Mouse (Mus musculus): Measurements from ENCODE around the gene Tmie. TPM values are rescaled to one million over a fixed set of nuclear protein-coding genes. Genes with fewer than 3 reads are reported as not detected.
A peak's percentile ranks its signal among the peaks of the same experiment; 100 is the strongest.

The Tmie gene
- total RNA-seq, 2 experiments from 2014 or later = 1.7 to 1.8 TPM

DNA sequence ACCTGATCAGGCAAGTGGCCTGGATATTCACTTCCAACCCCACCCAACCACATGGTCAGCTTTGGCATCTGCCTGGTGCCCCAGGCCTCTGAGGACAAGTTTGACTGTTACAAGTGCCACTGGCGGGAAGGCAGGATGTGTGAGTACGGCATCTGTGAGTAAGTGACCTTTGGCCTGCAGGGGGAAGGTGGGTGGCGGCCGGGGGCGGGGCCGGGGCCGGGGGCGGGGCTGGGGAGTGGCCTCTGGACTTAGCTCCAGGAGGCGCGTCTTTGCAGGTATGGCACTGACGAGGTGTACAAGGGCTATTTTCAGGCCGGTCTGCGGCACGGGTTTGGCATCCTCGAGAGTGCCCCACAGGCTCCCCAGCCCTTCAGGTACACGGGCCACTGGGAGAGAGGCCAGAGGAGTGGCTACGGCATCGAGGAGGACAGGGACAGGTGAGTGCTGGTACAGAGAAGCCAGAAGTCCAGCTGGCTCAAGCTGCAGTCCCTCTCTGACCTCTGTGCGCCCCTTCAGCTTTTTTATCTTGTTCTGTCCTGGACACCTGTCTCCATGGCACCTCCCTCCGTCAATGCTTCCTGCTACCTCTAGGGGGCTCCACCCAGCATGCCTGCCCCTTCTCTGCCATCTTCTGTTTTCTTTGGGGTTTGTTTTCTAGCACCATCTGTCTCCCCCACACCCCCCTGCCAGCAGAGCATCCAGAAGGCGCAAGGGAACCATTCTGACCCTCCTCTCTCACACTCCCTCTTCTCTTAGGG, 10.3 kb upstream of the Tmie start:
- no peak for DNase-seq (ENCODE audit: low spot score in 2 of 2)

- no peak for DNase-seq (ENCODE audit: low spot score in 2 of 2)
Measured at GRCm38 (mm10) chr9:110888935-110889334, 9.0 kb upstream of the Tmie start.

- no peak for DNase-seq (ENCODE audit: low spot score in 2 of 2)
Measured at GRCm38 (mm10) chr9:110887388-110888303, 7.7 kb upstream of the Tmie start.

DNA sequence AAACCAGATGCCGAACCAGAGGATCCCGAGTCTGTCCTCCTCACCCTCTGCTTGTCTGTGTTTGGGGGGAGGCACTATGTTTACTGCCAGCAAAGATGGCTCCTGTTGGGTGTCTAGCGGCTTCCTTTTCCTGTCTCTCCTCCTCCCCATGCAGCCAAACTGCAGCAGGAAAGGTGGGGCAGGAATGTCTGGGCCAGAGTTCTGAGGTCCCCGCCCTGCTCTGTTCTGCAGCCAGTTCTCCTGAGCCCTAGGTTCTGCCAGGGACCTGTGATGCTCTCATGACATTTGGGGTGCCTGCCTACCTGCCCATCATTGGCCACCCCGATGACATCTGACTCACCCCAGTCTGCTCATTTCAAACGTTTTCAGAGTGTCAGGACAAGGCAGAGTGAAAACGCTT, 2.0 kb upstream of the Tmie start:
- no peak for DNase-seq (ENCODE audit: low spot score in 2 of 2)

- no peak for DNase-seq (ENCODE audit: low spot score in 2 of 2)
Measured at GRCm38 (mm10) chr9:110880772-110881171, 859 bp upstream of the Tmie start.

DNA sequence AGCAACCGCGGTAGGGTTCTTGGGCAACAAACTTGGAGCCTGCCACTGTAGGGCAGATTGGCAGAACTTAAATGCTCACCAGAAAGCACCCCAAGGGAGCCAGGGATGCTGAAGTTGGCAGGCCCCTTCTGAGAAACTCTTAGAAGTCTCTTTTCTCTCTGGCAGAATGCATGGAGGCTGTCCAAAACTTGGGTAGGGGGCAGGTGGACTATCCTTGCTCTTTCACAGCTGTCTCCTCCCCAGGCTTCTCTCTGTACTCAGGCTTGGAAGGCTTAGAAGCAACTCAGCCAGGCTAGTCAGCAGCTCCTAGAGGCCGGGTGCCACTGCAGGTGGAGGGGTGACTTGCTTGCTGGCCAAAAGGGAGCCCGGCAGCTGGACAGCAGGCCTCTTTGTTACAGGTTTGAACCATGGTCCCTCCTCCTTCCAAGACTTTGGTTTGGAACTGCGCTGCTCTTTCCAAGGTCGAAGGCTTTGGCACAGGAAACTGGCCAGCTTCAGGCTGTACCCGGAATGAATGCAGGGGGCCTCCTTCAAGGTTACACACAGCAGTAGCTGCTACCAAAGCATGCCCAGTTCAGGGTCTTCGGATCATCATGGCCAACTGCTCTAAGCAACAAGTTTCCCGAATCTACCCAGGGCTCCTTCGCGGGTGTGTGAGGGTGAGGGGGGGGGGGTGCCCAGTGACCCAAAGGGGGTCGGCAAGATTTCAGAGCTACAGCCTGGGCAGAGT, 557 bp downstream of the Tmie start, which contains the start of gene Als2cl:
Als2cl (plus strand) TSS at position 680 of the 730 bp plus-strand sequence.
- peak; percentile 51 to 53 for DNase-seq (ENCODE audit: low spot score in 2 of 2)

- no peak for DNase-seq (ENCODE audit: low spot score in 2 of 2)
Measured at GRCm38 (mm10) chr9:110877888-110878287, 2.0 kb downstream of the Tmie start.

- no peak for DNase-seq (ENCODE audit: low spot score in 2 of 2)
Measured at GRCm38 (mm10) chr9:110877353-110877752, 2.6 kb downstream of the Tmie start.

DNA sequence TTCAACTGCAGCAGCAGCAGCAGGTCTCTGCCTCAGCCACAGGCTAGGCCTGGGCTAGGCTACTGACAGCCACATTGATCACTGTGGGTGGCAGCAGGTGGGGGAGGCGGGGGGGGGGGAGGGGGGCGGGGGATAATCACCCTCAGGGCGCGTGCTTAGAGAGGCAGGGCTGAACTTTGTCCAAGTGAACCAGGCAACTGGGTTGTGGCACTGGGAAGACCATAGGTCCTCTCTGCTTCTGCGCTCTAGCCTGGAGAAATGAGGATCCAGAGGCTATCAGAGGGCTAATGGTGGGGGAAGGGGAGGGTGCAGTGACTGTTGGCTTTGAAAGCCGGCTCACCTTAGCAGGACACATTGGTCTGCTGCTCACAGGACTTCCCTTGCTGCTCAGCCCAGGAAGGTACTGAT, 4.6 kb downstream of the Tmie start:
- no peak for DNase-seq (ENCODE audit: low spot score in 2 of 2)

GRCm38 (mm10) chr9:110874660-110875191, 5.2 kb downstream of the Tmie start:
- DNase-seq (ENCODE audit: low spot score in 2 of 2) = no peak

DNA sequence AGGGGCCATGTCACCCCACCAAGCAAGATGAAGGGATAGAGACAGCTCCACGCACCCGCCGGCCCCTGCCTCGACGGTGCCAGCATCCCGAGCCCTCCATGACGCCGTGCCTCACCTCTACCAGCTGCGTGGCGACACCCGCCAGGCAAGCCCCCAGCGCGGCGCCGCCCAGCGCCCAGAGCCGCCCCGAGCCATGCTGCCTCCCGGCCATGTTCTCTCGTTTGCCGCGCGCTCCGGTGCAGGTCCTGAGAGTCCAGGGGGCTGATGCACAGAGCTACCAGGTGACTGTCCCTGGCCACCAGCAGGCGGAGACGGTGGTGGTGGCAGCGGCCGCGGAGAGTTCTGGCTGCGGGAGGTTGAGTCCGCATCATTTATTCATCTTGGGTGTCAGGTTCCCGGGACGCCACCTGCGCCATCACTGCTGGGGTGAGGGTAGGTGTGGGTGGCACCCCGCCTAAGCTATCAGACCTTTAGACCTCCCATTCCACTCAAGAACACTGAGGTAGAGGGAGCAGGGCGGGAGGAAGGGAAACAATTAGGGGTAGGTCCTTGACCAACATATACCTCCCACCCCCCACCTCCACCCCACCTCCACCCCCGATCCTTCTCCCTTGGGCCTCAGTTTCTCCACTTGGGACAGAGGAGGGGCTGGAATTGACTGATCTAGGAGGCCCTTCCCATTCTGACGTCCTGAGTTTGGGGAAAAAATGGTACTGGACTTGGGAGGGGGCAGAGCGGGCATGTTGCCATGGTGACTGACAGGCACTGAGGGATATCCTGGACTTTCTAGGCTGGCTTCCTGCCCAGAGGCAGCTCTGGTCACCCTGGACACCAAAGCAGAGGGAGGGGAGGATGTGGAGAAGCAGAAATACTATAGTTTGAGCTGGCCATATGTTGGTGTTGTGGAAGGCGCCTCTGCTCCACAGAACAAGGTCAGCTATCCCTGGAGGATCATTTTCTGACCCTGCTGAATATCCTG, 5.9 kb downstream of the Tmie start:
- DNase-seq (ENCODE audit: low spot score in 2 of 2) = peak; percentile 50 to 65

DNA sequence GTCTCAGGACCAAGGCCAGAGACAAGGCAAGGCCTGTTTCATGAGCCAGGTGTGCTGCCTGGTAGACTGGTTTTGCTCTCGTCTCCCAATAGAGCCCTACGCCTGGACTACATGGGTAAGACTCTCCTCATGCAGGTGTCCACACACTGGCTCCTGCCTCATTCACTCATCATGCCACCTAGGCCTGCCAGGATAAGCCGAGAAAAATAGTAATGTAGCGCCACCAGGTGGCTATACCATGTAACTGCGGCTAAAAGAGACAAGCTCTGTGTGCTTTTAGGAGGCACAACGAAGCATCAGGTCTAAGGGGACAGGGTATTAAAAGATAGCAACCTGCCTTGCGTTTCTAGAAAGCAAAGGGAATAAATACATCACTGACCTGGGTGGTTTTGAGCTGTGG, 8.9 kb downstream of the Tmie start:
- DNase-seq (ENCODE audit: low spot score in 2 of 2) = peak; percentile 74 to 75

GRCm38 (mm10) chr9:110858967-110859596, 20.8 kb downstream of the Tmie start:
- no peak for DNase-seq (ENCODE audit: low spot score in 2 of 2)

DNA sequence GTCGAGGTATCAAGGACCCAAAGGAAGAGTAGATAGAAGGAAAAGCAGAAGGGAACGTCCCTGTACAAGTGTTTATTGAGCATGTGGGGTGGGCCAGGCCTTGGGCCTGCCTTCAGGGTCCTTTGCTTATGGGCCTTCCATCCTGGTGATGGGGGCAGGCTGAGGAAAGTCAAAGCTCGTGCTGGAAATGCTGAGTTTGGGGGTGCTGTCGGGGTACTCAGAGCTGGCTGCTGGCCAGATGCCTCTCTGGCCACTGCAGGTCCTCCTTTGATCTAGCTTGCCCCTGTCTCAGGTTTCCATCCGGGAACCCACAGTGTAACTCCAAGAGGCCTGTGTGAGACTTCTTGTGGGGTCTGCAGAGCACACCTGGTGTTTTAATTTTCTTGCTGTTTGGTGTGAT, 21.4 kb downstream of the Tmie start:
- no peak for DNase-seq (ENCODE audit: low spot score in 2 of 2)

DNA sequence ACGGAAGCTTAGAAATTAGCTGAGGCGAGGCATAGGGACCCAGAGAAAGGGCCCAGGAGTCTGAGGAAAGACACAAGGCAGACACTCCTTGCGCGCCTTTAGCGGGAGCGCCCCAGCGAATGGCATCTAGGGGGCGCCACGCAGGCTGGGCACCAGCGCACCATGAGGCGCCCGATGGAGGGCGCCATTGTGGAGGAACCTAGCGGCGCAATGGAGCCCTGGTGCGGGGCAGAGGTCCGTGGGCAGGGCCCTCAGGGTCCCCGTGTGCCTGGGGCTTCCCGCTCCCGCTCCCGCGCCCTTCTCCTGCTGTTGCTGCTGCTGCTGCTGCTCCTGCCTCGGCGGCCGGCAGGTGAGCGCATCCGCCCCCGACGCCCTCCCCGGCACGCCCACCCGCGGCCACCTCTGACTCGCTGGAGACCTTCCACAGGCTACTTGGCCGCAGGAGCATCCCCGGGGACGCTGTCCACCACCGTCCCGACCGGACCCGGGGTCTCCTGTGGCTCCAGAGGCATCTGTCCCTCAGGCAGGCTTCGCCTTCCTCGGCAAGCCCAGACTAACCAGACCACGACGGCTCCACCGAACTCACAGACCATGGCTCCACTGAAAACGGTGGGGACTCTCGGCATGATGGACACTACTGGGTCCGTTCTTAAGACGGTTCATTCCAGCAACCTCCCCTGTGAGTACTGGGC, 22.0 kb downstream of the Tmie start, which contains the start of gene Prss50:
Prss50 (plus strand) TSS at position 187 of the 692 bp plus-strand sequence.
- DNase-seq (ENCODE audit: low spot score in 2 of 2) = no peak

- no peak for DNase-seq (ENCODE audit: low spot score in 2 of 2)
Measured at GRCm38 (mm10) chr9:110856920-110857319, 23.0 kb downstream of the Tmie start.

DNA sequence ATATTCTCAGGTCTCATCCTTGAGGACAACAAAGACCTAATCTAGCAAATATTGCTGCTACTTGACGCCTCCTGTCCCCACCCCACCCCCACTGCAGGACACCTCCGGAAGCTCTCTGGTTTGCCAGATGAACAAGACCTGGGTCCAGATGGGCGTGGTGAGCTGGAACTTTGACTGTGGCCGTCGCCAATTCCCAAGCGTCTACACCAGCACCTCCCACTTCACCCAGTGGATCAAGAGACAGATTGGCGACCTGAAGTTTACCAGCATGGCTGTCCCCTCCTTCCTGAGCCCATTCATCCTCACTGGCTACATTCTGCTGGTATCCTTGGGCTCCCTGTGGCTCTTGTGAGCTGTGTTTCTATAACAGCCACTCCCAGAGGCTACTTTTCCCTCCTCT, 24.0 kb downstream of the Tmie start:
- DNase-seq (ENCODE audit: low spot score in 2 of 2) = no peak

- no peak for DNase-seq (ENCODE audit: low spot score in 2 of 2)
Measured at GRCm38 (mm10) chr9:110849162-110849561, 30.8 kb downstream of the Tmie start.

DNA sequence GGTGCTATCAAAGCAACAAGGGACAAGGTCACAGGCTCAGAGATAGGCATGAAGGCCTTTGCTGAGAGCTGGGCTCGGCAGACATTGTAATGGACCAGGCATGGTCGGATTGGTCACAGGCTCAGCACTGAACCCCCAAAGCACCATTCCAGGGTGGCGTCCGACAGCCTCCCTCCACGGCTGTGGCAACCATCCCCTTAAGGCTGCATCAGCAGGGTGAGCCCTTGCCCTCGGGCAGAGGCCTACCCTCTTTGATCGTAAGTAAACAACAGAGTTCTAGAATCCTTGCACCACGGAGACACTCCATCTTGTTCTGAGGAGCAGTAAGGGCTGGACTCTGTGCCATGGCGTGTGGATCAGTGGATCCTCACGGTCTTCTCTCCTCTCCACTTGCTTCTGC, 35.7 kb downstream of the Tmie start, which contains the start of gene Prss46:
Prss46 (plus strand) TSS at position 301 of the 400 bp plus-strand sequence.
- DNase-seq (ENCODE audit: low spot score in 2 of 2) = no peak
